Mouse (Mus musculus): ENCODE measurements at regions not wholly inside any gene's neighbourhood (a gene's known extent, or its start where the extent isn't known, plus 50 kb on each side); places are given as distances from the start of the nearest gene placed in this dataset.

- no peak for DNase-seq (ENCODE audit: low spot score)
These were observed 92.5 kb upstream of the Smad3 start for GRCm38 (mm10) chr9:63850316-63850693.

GRCm38 (mm10) chr9:63849564-63850315 lies 91.9 kb upstream of the Smad3 start:
- DNase-seq (ENCODE audit: low spot score): no peak

- DNase-seq (ENCODE audit: low spot score): peak; percentile 73
These were observed 86.2 kb upstream of the Smad3 start for GRCm38 (mm10) chr9:63843883-63844485.

GRCm38 (mm10) chr9:63843431-63843830 lies 85.6 kb upstream of the Smad3 start:
- DNase-seq (ENCODE audit: low spot score): no peak

GRCm38 (mm10) chr9:63841102-63841501 lies 83.3 kb upstream of the Smad3 start:
- no peak for DNase-seq (ENCODE audit: low spot score)

GRCm38 (mm10) chr9:63838996-63839772 lies 81.4 kb upstream of the Smad3 start:
- DNase-seq (ENCODE audit: low spot score): peak; percentile 61

GRCm38 (mm10) chr9:63837552-63837951 lies 79.8 kb upstream of the Smad3 start:
- no peak for DNase-seq (ENCODE audit: low spot score)

- peak; percentile 81 for DNase-seq (ENCODE audit: low spot score)
These were observed 78.9 kb upstream of the Smad3 start for GRCm38 (mm10) chr9:63836565-63837284.

- DNase-seq (ENCODE audit: low spot score): peak; percentile 42
These were observed 78.2 kb upstream of the Smad3 start for GRCm38 (mm10) chr9:63836036-63836435.

- no peak for DNase-seq (ENCODE audit: low spot score)
These were observed 76.6 kb upstream of the Smad3 start for GRCm38 (mm10) chr9:63834416-63834815.

GRCm38 (mm10) chr9:63818163-63818562 lies 60.4 kb upstream of the Smad3 start:
- DNase-seq (ENCODE audit: low spot score): no peak

- no peak for DNase-seq (ENCODE audit: low spot score)
These were observed 58.7 kb upstream of the Smad3 start for GRCm38 (mm10) chr9:63816540-63816939.

GRCm38 (mm10) chr9:63809901-63810587 lies 52.2 kb upstream of the Smad3 start:
- DNase-seq (ENCODE audit: low spot score): no peak
